Mouse (Mus musculus) forebrain, embryonic 12.5 days (tissue): Measurements from ENCODE around the gene B4galt7. TPM values are rescaled to one million over a fixed set of nuclear protein-coding genes. Genes with fewer than 3 reads are reported as not detected.
"Not testable (repeated sequence)": the region's sequence is repeated elsewhere in the genome, so short reads cannot be mapped to it uniquely, and the experiment has no call there.

Experiments
- ATAC-seq: fragments of 200-750 bp; cut with Nextera tagmentation; 2 replicates; pipeline ENCODE4 v1.8.0; 2017; ENCODE audit warnings: moderate TSS enrichment; ENCODE audit not compliant: low FRiP score
- H3K27ac ChIP-seq: fragments of 300-500 bp; sonication (generic); 2 replicates; pipeline ENCODE4 v1.5.1; 2016; ENCODE audit warnings: mild to moderate bottlenecking
- H3K27me3 ChIP-seq: fragments of 300-500 bp; sonication (generic); 2 replicates; pipeline ENCODE4 v1.6.1; 2016; ENCODE audit warnings: mild to moderate bottlenecking
- H3K36me3 ChIP-seq: fragments of 300-500 bp; sonication (generic); replicated peaks from 2 replicates; pipeline ENCODE4 v1.6.1; 2016; ENCODE audit warnings: mild to moderate bottlenecking
- H3K4me1 ChIP-seq: fragments of 300-500 bp; sonication (generic); 2 replicates; pipeline ENCODE4 v1.6.1; 2016
- H3K4me2 ChIP-seq: fragments of 300-500 bp; sonication (generic); 2 replicates; pipeline ENCODE4 v1.6.1; 2016; ENCODE audit warnings: mild to moderate bottlenecking, moderate library complexity
- H3K4me3 ChIP-seq: fragments of 300-500 bp; sonication (generic); replicated peaks from 2 replicates; pipeline ENCODE4 v1.5.1; 2016; ENCODE audit warnings: mild to moderate bottlenecking
- H3K9ac ChIP-seq: fragments of 300-500 bp; sonication (generic); 2 replicates; pipeline ENCODE4 v1.6.1; 2016; ENCODE audit warnings: mild to moderate bottlenecking
- H3K9me3 ChIP-seq: fragments of 300-500 bp; sonication (generic); 2 replicates; pipeline ENCODE4 v1.6.1; 2016
- WGBS: fragments of 180-500 bp; shearing (Covaris S2); methylation state at CpG from one replicate; pipeline ENCODE4 v1.1.7; 2016; 5-methylcytosine and 5-hydroxymethylcytosine counted together
- polyA plus RNA-seq: library from polyadenylated mRNA; unstranded; fragments of >200 nt; fragmentation: Nextera tagmentation; extraction: Ambion mirVana; gene quantifications from 2 replicates; pipeline ENCODE4 v1.2.1, GENCODE M21; 2016

B4galt7 gene
- polyA plus RNA-seq, 1 experiment from 2014 or later: 31.7 TPM

- WGBS: 93% methylated on average over 14 of the region's 14 CpGs
- H3K9ac ChIP-seq: no peak overlapping the region
- no peak for ATAC-seq
- peaks cover 19% of the 10 kb centered on the region for H3K4me1 ChIP-seq
- H3K4me3 ChIP-seq: peak overlapping the region; percentile 88; the same call in 1 of the 2 replicates
- peak overlapping the region; percentile 71 for H3K4me2 ChIP-seq
- no peak overlapping the region for H3K27ac ChIP-seq
- H3K27me3 ChIP-seq: no peaks in the 10 kb centered on the region
- no peaks in the 10 kb centered on the region for H3K9me3 ChIP-seq
- peaks cover 50% of the 10 kb centered on the region for H3K36me3 ChIP-seq
Observed at GRCm38 (mm10) chr13:55636185-55636983, 36.7 kb downstream of the B4galt7 start.

DNA sequence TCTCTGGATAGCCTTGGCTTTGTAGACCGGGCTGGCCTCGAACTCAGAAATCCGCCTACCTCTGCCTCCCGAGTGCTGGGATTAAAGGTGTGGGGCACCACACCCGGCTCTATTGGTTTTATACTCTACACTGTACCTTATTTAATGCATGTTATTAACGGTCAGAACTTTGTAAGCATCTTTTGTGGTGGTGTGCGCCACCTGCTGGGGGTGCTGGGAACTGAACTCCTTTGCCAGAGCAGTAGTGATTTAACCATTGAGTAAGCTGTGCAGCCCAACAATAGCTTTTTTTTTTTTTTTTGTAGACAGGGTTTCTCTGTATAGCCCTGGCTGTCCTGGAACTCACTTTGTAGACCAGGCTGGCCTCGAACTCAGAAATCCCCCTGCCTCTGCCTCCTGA lies 40.8 kb downstream of the B4galt7 start:
- H3K4me3 ChIP-seq, ATAC-seq, H3K9me3 ChIP-seq, H3K27me3 ChIP-seq, H3K4me2 ChIP-seq, H3K27ac ChIP-seq, H3K9ac ChIP-seq: not testable (repeated sequence)
- 54% methylated on average over 8 of the region's 8 CpGs for WGBS
- Histone ChIP-seq H3K4me1 (peaks cover 15% of the 10 kb centered on the region), H3K36me3 (peaks cover 44% of the 10 kb centered on the region)

- Histone ChIP-seq H3K27me3 (no peaks in the 10 kb centered on the region), H3K4me2 (no peak overlapping the region), H3K4me3 (no peak overlapping the region), H3K9me3 (no peaks in the 10 kb centered on the region), H3K27ac (no peak overlapping the region), H3K4me1 (no peaks in the 10 kb centered on the region), H3K36me3 (peaks cover 66% of the 10 kb centered on the region), H3K9ac (no peak overlapping the region)
- WGBS: 94% methylated on average over 2 of the region's 2 CpGs
- ATAC-seq: no peak
Observed at GRCm38 (mm10) chr13:55644525-55644924, 44.8 kb downstream of the B4galt7 start.

DNA sequence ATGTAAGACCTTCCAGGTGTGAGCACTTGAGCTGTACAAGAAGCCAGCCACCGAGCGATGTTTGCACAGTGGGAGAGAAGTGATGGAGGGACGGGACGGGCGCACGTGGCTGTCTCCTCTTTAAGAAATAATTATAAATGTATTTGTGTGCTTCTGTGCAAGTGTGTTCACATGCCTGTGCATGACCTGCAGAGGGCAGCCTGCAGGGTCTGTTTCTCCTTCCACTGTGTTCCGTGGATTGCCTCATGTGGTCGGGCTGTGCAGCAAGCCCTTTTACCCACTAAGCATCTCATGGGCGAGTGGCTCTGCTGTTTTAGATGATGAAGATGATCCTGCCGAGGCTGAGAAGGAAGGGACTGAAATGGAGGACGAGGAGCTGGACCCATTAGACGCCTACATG lies 50.4 kb downstream of the B4galt7 start:
- ATAC-seq: no peak
- WGBS: 90% methylated on average over 12 of the region's 12 CpGs
- H3K9ac ChIP-seq: no peak overlapping the region
- no peaks in the 10 kb centered on the region for H3K9me3 ChIP-seq
- no peaks in the 10 kb centered on the region for H3K4me1 ChIP-seq
- no peak overlapping the region for H3K27ac ChIP-seq
- H3K4me3 ChIP-seq: no peak overlapping the region
- no peak overlapping the region for H3K4me2 ChIP-seq
- peaks cover 98% of the 10 kb centered on the region for H3K36me3 ChIP-seq
- no peaks in the 10 kb centered on the region for H3K27me3 ChIP-seq

DNA sequence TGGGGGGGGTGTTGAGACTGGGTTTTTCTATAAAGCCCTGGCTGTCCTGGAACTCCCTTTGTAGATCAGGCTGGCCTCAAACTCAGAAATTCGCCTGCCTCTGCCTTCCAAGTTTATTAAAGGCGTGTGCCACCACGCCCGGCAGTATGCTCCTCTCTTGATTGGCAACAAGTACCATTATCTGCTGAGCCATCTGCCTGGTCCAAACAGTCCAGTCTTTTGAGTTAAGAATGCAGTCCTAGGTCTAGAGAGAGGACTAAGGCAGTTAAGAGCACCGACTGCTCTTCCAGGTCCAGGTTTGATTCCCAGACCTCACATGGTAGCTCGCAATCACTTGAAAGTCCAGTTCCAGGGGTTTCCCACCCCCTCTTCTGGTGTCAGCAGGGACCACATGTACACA lies 51.3 kb downstream of the B4galt7 start:
- H3K4me3 ChIP-seq: no peak overlapping the region
- peaks cover 98% of the 10 kb centered on the region for H3K36me3 ChIP-seq
- H3K4me1 ChIP-seq: no peaks in the 10 kb centered on the region
- no peak for ATAC-seq
- no peak overlapping the region for H3K9ac ChIP-seq
- WGBS: 97% methylated on average over 6 of the region's 6 CpGs
- no peak overlapping the region for H3K27ac ChIP-seq
- H3K9me3 ChIP-seq: no peaks in the 10 kb centered on the region
- H3K4me2 ChIP-seq: no peak overlapping the region
- H3K27me3 ChIP-seq: no peaks in the 10 kb centered on the region

Other genes starting within 250 kb of the B4galt7 start
- gene Lman2, start 237.1 kb upstream of the B4galt7 start, polyA plus RNA-seq: 82.7 TPM in 2 replicates
- 0.64 TPM in 1 of 2 replicates, not detected in the other for gene Rgs14, start 230.2 kb upstream of the B4galt7 start, polyA plus RNA-seq
- gene Slc34a1, start 201.7 kb upstream of the B4galt7 start, polyA plus RNA-seq: not detected in 2 replicates
- gene Pfn3, start 184.7 kb upstream of the B4galt7 start, polyA plus RNA-seq: not detected in 2 replicates
- not detected in 2 replicates for gene F12, start 173.1 kb upstream of the B4galt7 start, polyA plus RNA-seq
- gene Grk6, start 154.8 kb upstream of the B4galt7 start, polyA plus RNA-seq: 54.2 and 58.1 TPM in 2 replicates
- 1.7 and 2.7 TPM in 2 replicates for gene Prr7, start 135.6 kb upstream of the B4galt7 start, polyA plus RNA-seq
- 591 and 654 TPM in 2 replicates for gene Dbn1, start 111.8 kb upstream of the B4galt7 start, polyA plus RNA-seq
- gene Pdlim7, start 86.2 kb upstream of the B4galt7 start, polyA plus RNA-seq: 139 and 147 TPM in 2 replicates
- 3.3 and 3.7 TPM in 2 replicates for gene Dok3, start 70.6 kb upstream of the B4galt7 start, polyA plus RNA-seq
- 69.9 and 73.3 TPM in 2 replicates for gene Ddx41, start 63.2 kb upstream of the B4galt7 start, polyA plus RNA-seq
- 61.6 and 64.7 TPM in 2 replicates for gene Fam193b, start 28.8 kb upstream of the B4galt7 start, polyA plus RNA-seq
- gene Tmed9, start 26.2 kb upstream of the B4galt7 start, polyA plus RNA-seq: 115 and 118 TPM in 2 replicates
- 68.1 and 73.2 TPM in 2 replicates for gene Caml, start 23.1 kb downstream of the B4galt7 start, polyA plus RNA-seq
- 47.4 and 52.4 TPM in 2 replicates for gene Ddx46, start 35.1 kb downstream of the B4galt7 start, polyA plus RNA-seq
- 68.7 and 71.2 TPM in 2 replicates for gene B230219D22Rik, start 93.2 kb downstream of the B4galt7 start, polyA plus RNA-seq
- gene Txndc15, start 114.8 kb downstream of the B4galt7 start, polyA plus RNA-seq: 86.3 and 93.3 TPM in 2 replicates
- 23.1 and 25.6 TPM in 2 replicates for gene Pcbd2, start 127.5 kb downstream of the B4galt7 start, polyA plus RNA-seq
- gene Catsper3, start 184.7 kb downstream of the B4galt7 start, polyA plus RNA-seq: not detected in 2 replicates
- gene Pitx1, start 236.3 kb downstream of the B4galt7 start, polyA plus RNA-seq: 1.7 and 2.8 TPM in 2 replicates